Mouse (Mus musculus) MEL (cell line): ENCODE results near the gene Ankfn1. TPM values are rescaled to one million over a fixed set of nuclear protein-coding genes. Genes with fewer than 3 reads are reported as not detected.

Source experiments
- DNase-seq: peaks from one replicate; pipeline ENCODE4 v3.0.0; 2011; ENCODE audit warnings: low read depth, low spot score
- H3K27ac ChIP-seq: 2 replicates; pipeline ENCODE4 v1.5.1; 2012; ENCODE audit warnings: low read depth, mild to moderate bottlenecking, control low read depth, low read length, moderate library complexity; ENCODE audit not compliant: control insufficient read depth
- H3K27me3 ChIP-seq, 2 experiments: fragments of 150-350 bp in 1 of 2; sonication (generic) in 1 of 2; 2 replicates each; pipeline ENCODE4 v1.6.1; 2012; ENCODE audit warnings: low read length in 2 of 2, mild to moderate bottlenecking in 2 of 2, improper control_type of control experiment in 1 of 2, moderate library complexity in 1 of 2; ENCODE audit not compliant: insufficient read depth in 2 of 2, control insufficient read depth in 1 of 2
- H3K36me3 ChIP-seq, 2 experiments: 2 replicates each; pipeline ENCODE4 v1.6.1; 2012 to 2014; ENCODE audit warnings: low read length in 2 of 2, improper control_type of control experiment in 1 of 2, inconsistent platforms in 1 of 2, mild to moderate bottlenecking in 1 of 2; ENCODE audit not compliant: insufficient read depth in 2 of 2, control insufficient read depth in 1 of 2
- H3K4me1 ChIP-seq, 2 experiments: fragments of 150-350 bp in 1 of 2; sonication (generic) in 1 of 2; 2 replicates each; pipeline ENCODE4 v1.6.1; 2012; ENCODE audit warnings: low read length in 2 of 2, improper control_type of control experiment in 1 of 2, mild to moderate bottlenecking in 1 of 2; ENCODE audit not compliant: insufficient read depth in 2 of 2, control insufficient read depth in 1 of 2
- H3K4me3 ChIP-seq, 2 experiments: fragments of 150-350 bp in 1 of 2; sonication (generic) in 1 of 2; 2 replicates each; pipeline ENCODE4 v1.5.1; 2012; ENCODE audit warnings: low read depth in 2 of 2, low read length in 2 of 2, mild to moderate bottlenecking in 2 of 2, moderate library complexity in 2 of 2, control low read depth in 1 of 2, improper control_type of control experiment in 1 of 2; ENCODE audit not compliant: control insufficient read depth in 1 of 2, insufficient read depth in 1 of 2
- H3K79me2 ChIP-seq: 2 replicates; pipeline ENCODE4 v1.6.1; 2012; ENCODE audit warnings: mild to moderate bottlenecking, low read length, moderate library complexity; ENCODE audit not compliant: control insufficient read depth, poor library complexity, insufficient read depth
- H3K9ac ChIP-seq: 2 replicates; pipeline ENCODE4 v1.6.1; 2012; ENCODE audit warnings: low read depth, mild to moderate bottlenecking, control low read depth, low read length, moderate library complexity; ENCODE audit not compliant: control insufficient read depth, poor library complexity, severe bottlenecking
- H3K9me3 ChIP-seq: fragments of 150-350 bp; sonication (generic); replicated peaks from 2 replicates; pipeline ENCODE4 v1.6.1; 2012; ENCODE audit warnings: mild to moderate bottlenecking, low read length, improper control_type of control experiment, moderate library complexity; ENCODE audit not compliant: insufficient read depth
- CHD2 ChIP-seq: IDR thresholded peaks from 2 replicates; pipeline ENCODE4 v1.6.1; 2011; ENCODE audit warnings: low read length, improper control_type of control experiment
- E2F4 ChIP-seq: IDR thresholded peaks from 2 replicates; pipeline ENCODE4 v1.6.1; 2011; ENCODE audit warnings: low read depth, low read length, improper control_type of control experiment, borderline replicate concordance
- ELF1 ChIP-seq: IDR thresholded peaks from 2 replicates; pipeline ENCODE4 v1.6.1; 2014; ENCODE audit warnings: low read depth, mild to moderate bottlenecking, inconsistent platforms, low read length, improper control_type of control experiment, moderate library complexity
- EP300 ChIP-seq, 2 experiments: IDR thresholded peaks; 2 replicates each; pipeline ENCODE4 v1.6.1; 2011; ENCODE audit warnings: improper control_type of control experiment in 2 of 2, low read length in 2 of 2, low read depth in 1 of 2, mild to moderate bottlenecking in 1 of 2
- ETS1 ChIP-seq: IDR thresholded peaks from 2 replicates; pipeline ENCODE4 v1.6.1; 2012; ENCODE audit warnings: low read depth, mild to moderate bottlenecking, inconsistent platforms, low read length, improper control_type of control experiment, moderate library complexity
- HCFC1 ChIP-seq: IDR thresholded peaks from 2 replicates; pipeline ENCODE4 v1.6.1; 2012; ENCODE audit warnings: low read depth, mild to moderate bottlenecking, inconsistent platforms, low read length, improper control_type of control experiment, moderate library complexity
- MAZ ChIP-seq: IDR thresholded peaks from 2 replicates; pipeline ENCODE4 v1.6.1; 2012; ENCODE audit warnings: low read depth, mild to moderate bottlenecking, inconsistent platforms, low read length, improper control_type of control experiment
- MEF2A ChIP-seq: IDR thresholded peaks from 2 replicates; pipeline ENCODE4 v1.6.1; 2014; ENCODE audit warnings: low read depth, mild to moderate bottlenecking, inconsistent platforms, low read length, improper control_type of control experiment; ENCODE audit not compliant: poor library complexity, insufficient replicate concordance, severe bottlenecking; ENCODE audit errors: extremely low read depth
- MYB ChIP-seq: IDR thresholded peaks from 2 replicates; pipeline ENCODE4 v1.6.1; 2011; ENCODE audit warnings: mild to moderate bottlenecking, low read depth, low read length, improper control_type of control experiment
- MYC ChIP-seq: IDR thresholded peaks from 2 replicates; pipeline ENCODE4 v1.6.1; 2011; ENCODE audit warnings: low read depth, mild to moderate bottlenecking, low read length, improper control_type of control experiment, moderate library complexity
- NELFE ChIP-seq: IDR thresholded peaks from 2 replicates; pipeline ENCODE4 v1.6.1; 2011; ENCODE audit warnings: low read depth, low read length, improper control_type of control experiment
- POLR2A ChIP-seq, 2 experiments: IDR thresholded peaks; 2 replicates each; pipeline ENCODE4 v1.6.1; 2011 to 2012; ENCODE audit warnings: low read length in 2 of 2, mild to moderate bottlenecking in 2 of 2, control low read depth in 1 of 2, improper control_type of control experiment in 1 of 2, low read depth in 1 of 2, moderate library complexity in 1 of 2; ENCODE audit not compliant: control insufficient read depth in 1 of 2, insufficient read depth in 1 of 2, poor library complexity in 1 of 2
- SMC3 ChIP-seq: IDR thresholded peaks from 2 replicates; pipeline ENCODE4 v1.6.1; 2011; ENCODE audit warnings: low read depth, low read length, improper control_type of control experiment
- TAL1 ChIP-seq: IDR thresholded peaks from 2 replicates; pipeline ENCODE4 v1.6.1; 2012; ENCODE audit warnings: mild to moderate bottlenecking, inconsistent platforms, low read length, moderate library complexity, mixed read lengths
- TBP ChIP-seq: IDR thresholded peaks from 2 replicates; pipeline ENCODE4 v1.8.0; 2011; ENCODE audit warnings: low read depth, low read length, improper control_type of control experiment
- TCF12 ChIP-seq: IDR thresholded peaks from 2 replicates; pipeline ENCODE4 v1.6.1; 2014; ENCODE audit warnings: low read depth, mild to moderate bottlenecking, inconsistent platforms, low read length, improper control_type of control experiment, moderate library complexity
- ZKSCAN1 ChIP-seq: IDR thresholded peaks from 2 replicates; pipeline ENCODE4 v1.6.1; 2012; ENCODE audit warnings: low read depth, mild to moderate bottlenecking, inconsistent platforms, low read length, improper control_type of control experiment, moderate library complexity
- ZNF384 ChIP-seq: IDR thresholded peaks from 2 replicates; pipeline ENCODE4 v1.6.1; 2012; ENCODE audit warnings: low read depth, mild to moderate bottlenecking, inconsistent platforms, low read length, improper control_type of control experiment
- polyA plus RNA-seq, 2 experiments: library from polyadenylated mRNA; stranded (reverse) in 1 of 2; unstranded in 1 of 2; fragments of >175 nt in 1 of 2; fragments of >200 nt in 1 of 2; gene quantifications; 2 replicates each; pipeline versions ENCODE4 v1.2.1 to v1.2.4; 2012; ENCODE audit warnings: low replicate concordance in 2 of 2, low read depth in 1 of 2; ENCODE audit not compliant: insufficient read length in 2 of 2, insufficient read depth in 1 of 2, missing spikeins in 1 of 2
- total RNA-seq: library from RNA; depleted of rRNA; stranded (reverse); fragments of 300-350 nt; gene quantifications from 2 replicates; pipeline ENCODE4 v1.2.3, GENCODE M21; 2012

Ankfn1 gene
- total and polyA plus RNA-seq, 3 experiments: not detected

DNA sequence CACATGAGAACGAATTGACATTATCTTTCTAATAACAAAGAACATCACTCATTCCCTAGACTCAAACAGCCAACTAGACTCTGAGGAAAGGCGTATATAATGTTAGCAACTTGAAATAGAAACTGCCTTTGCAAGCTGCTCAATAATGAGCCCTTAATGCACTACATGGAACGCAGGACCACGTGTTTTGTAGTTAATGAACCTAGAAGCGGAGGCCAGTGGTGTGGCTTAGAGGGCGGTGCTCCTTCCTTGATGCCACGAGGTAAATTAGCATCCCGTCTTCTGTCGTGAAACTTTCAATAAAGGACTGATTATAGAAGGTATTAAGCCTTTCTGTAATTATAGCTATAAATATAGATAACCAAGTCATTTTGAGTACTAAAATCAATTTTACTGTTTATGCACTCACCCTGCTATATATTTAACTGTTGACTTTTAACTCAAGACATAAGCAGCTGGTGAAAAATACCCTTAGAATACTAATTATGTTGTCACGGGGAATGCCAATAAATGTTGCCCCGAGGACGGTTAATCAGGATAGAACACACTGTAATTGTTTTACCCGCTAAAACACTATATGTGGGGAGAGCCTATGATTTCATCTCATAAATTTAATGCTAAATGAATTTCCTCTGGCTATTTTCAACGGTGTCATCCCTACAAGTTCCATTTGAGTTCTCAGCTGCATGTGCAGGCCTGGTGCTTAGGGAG, 112.1 kb downstream of the Ankfn1 start:
- Histone ChIP-seq H3K4me3 (no peak overlapping the region), H3K4me1 (no peaks in the 10 kb centered on the region), H3K27me3 (no peaks in the 10 kb centered on the region), H3K79me2 (no peaks in the 10 kb centered on the region), H3K9ac (no peak overlapping the region), H3K9me3 (no peaks in the 10 kb centered on the region), H3K27ac (no peak overlapping the region), H3K36me3 (no peaks in the 10 kb centered on the region)
- TF ChIP-seq TAL1 (no peak), EP300 (IDR thresholded peaks at IDR 0.05; ENCODE audit: low read depth in 1 of 2, low read length in 2 of 2) (no peak)
- DNase-seq: no peak

DNA sequence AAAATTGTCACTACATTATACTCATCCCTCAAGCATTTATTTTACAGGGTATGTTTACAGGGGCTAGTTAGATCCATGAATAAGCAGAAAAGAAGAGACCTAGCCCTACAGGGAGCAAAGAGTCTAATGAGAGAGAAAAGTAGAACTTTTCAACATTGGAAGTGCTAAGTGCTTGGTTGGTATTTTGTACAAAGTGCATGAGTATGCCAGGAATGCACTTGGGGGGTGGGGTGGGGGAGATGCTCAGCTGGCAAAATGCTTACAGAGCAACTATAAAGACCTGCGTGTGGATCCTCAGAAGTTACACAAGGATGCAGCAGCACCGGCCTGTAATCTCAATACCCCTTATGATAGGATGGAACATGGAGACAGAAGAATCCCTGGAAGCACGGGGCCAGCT, 118.4 kb downstream of the Ankfn1 start:
- H3K36me3 ChIP-seq: no peaks in the 10 kb centered on the region
- no peak for TF ChIP-seq TBP
- no peak for TF ChIP-seq NELFE
- no peak for TF ChIP-seq MYC
- TF ChIP-seq SMC3: no peak
- no peak for TF ChIP-seq POLR2A (IDR thresholded peaks at IDR 0.05; ENCODE audit: control insufficient read depth in 1 of 2, insufficient read depth in 1 of 2, low read depth in 1 of 2, low read length in 2 of 2, poor library complexity in 1 of 2)
- TF ChIP-seq ETS1: no peak
- TF ChIP-seq ZNF384: no peak
- TF ChIP-seq MEF2A: no peak
- no peak for TF ChIP-seq CHD2
- no peak for TF ChIP-seq EP300 (IDR thresholded peaks at IDR 0.05; ENCODE audit: low read depth in 1 of 2, low read length in 2 of 2)
- no peak for TF ChIP-seq TCF12
- no peak for TF ChIP-seq TAL1
- no peak for TF ChIP-seq ELF1
- TF ChIP-seq MAZ: no peak
- no peak for TF ChIP-seq HCFC1
- no peak for TF ChIP-seq E2F4
- TF ChIP-seq MYB: no peak
- no peak for TF ChIP-seq ZKSCAN1
- no peak for DNase-seq
- no peaks in the 10 kb centered on the region for H3K27me3 ChIP-seq
- H3K9me3 ChIP-seq: no peaks in the 10 kb centered on the region
- H3K4me1 ChIP-seq: no peaks in the 10 kb centered on the region
- H3K27ac ChIP-seq: no peak overlapping the region
- H3K9ac ChIP-seq: no peak overlapping the region
- H3K79me2 ChIP-seq: no peaks in the 10 kb centered on the region
- no peak overlapping the region for H3K4me3 ChIP-seq
